Mouse (Mus musculus) forebrain, embryonic 11.5 days (tissue): ENCODE data around the gene Ostn. TPM values are rescaled to one million over a fixed set of nuclear protein-coding genes. Genes with fewer than 3 reads are reported as not detected.

Experiments
- ATAC-seq: fragments of 200-750 bp; cut with Nextera tagmentation; replicated peaks from 2 replicates; pipeline ENCODE4 v1.8.0; 2017; ENCODE audit warnings: moderate TSS enrichment; ENCODE audit not compliant: low FRiP score
- DNase-seq: peaks from one replicate; pipeline ENCODE4 v3.0.0-alpha.2; 2017; ENCODE audit warnings: low spot score
- H3K27ac ChIP-seq: fragments of 300-500 bp; sonication (generic); 2 replicates; pipeline ENCODE4 v1.5.1; 2014; ENCODE audit warnings: low read depth, low read length
- H3K27me3 ChIP-seq: fragments of 300-500 bp; sonication (generic); 2 replicates; pipeline ENCODE4 v1.6.1; 2014; ENCODE audit warnings: mild to moderate bottlenecking, low read length, mixed read lengths; ENCODE audit not compliant: control insufficient read depth, insufficient read depth
- H3K36me3 ChIP-seq: fragments of 300-500 bp; sonication (generic); 2 replicates; pipeline ENCODE4 v1.6.1; 2014; ENCODE audit warnings: mild to moderate bottlenecking, low read length, moderate library complexity, mixed read lengths; ENCODE audit not compliant: control insufficient read depth, insufficient read depth
- H3K4me1 ChIP-seq: fragments of 300-500 bp; sonication (generic); replicated peaks from 2 replicates; pipeline ENCODE4 v1.6.1; 2014; ENCODE audit warnings: low read length, mixed read lengths; ENCODE audit not compliant: control insufficient read depth, insufficient read depth
- H3K4me2 ChIP-seq: fragments of 300-500 bp; sonication (generic); 2 replicates; pipeline ENCODE4 v1.6.1; 2014; ENCODE audit warnings: low read depth, mild to moderate bottlenecking, low read length, moderate library complexity, mixed read lengths; ENCODE audit not compliant: severe bottlenecking
- H3K4me3 ChIP-seq: fragments of 300-500 bp; sonication (generic); 2 replicates; pipeline ENCODE4 v1.5.1; 2014; ENCODE audit warnings: low read depth, low read length
- H3K9ac ChIP-seq: fragments of 300-500 bp; sonication (generic); 2 replicates; pipeline ENCODE4 v1.6.1; 2014; ENCODE audit warnings: low read length
- H3K9me3 ChIP-seq: fragments of 300-500 bp; sonication (generic); 2 replicates; pipeline ENCODE4 v1.6.1; 2016; ENCODE audit warnings: low read length, mixed read lengths; ENCODE audit not compliant: control insufficient read depth
- WGBS: fragments of 180-500 bp; shearing (Covaris S2); extraction: QIAGEN DNeasy Blood & Tissue Kit; methylation state at CpG from one replicate; pipeline ENCODE4 v1.1.7; 2014; 5-methylcytosine and 5-hydroxymethylcytosine counted together
- polyA plus RNA-seq: library from polyadenylated mRNA; unstranded; fragments of >200 nt; fragmentation: Nextera tagmentation; extraction: Ambion mirVana; gene quantifications from 2 replicates; pipeline ENCODE4 v1.2.1, GENCODE M21; 2014

Gene Ostn
- polyA plus RNA-seq, 1 experiment from 2014 or later: not detected

- H3K4me2 ChIP-seq: peak overlapping the region; percentile 57
- WGBS: 28% methylated on average over 7 of the region's 7 CpGs
- H3K9me3 ChIP-seq: no peaks in the 10 kb centered on the region
- no peaks in the 10 kb centered on the region for H3K27me3 ChIP-seq
- peak overlapping the region; percentile 85 for H3K4me3 ChIP-seq
- ATAC-seq: peak; percentile 30; the same call in 1 of the 2 replicates
- no peaks in the 10 kb centered on the region for H3K36me3 ChIP-seq
- no peak for DNase-seq
- H3K9ac ChIP-seq: peak overlapping the region; percentile 98
- H3K4me1 ChIP-seq: peaks cover 5% of the 10 kb centered on the region; the same call in 1 of the 2 replicates
- peak overlapping the region; percentile 88 for H3K27ac ChIP-seq
Measured at GRCm38 (mm10) chr16:27389534-27390282, 82.4 kb downstream of the Ostn start.

DNA sequence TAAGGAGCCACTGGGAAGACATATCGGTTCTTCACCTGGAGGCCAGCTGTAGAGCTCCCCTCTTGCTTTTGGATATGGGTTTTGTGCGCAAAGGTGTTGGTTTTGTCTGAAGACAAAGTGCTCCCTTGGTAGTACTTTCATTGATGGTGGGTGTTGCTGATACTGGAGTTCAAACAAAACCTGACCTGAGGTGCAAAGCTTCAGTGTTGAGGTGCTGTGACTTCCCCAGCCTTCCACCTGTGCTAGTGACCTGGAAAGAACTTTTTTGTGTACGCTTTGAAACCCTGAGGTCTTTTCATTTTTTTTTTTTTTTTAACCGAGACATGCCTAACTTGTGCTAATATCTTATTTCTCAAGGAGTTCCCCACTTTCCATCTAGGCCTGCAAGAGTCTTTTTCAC lies 83.0 kb downstream of the Ostn start:
- H3K27ac ChIP-seq: no peak overlapping the region
- H3K36me3 ChIP-seq: no peaks in the 10 kb centered on the region
- no peaks in the 10 kb centered on the region for H3K27me3 ChIP-seq
- H3K9ac ChIP-seq: no peak overlapping the region
- H3K9me3 ChIP-seq: no peaks in the 10 kb centered on the region
- peak overlapping the region; percentile 57 for H3K4me2 ChIP-seq
- ATAC-seq (no peak), DNase-seq (no peak)
- peaks cover 5% of the 10 kb centered on the region; the same call in 1 of the 2 replicates for H3K4me1 ChIP-seq
- WGBS: 85% methylated on average over 4 of the region's 4 CpGs
- H3K4me3 ChIP-seq: peak overlapping the region; percentile 85

DNA sequence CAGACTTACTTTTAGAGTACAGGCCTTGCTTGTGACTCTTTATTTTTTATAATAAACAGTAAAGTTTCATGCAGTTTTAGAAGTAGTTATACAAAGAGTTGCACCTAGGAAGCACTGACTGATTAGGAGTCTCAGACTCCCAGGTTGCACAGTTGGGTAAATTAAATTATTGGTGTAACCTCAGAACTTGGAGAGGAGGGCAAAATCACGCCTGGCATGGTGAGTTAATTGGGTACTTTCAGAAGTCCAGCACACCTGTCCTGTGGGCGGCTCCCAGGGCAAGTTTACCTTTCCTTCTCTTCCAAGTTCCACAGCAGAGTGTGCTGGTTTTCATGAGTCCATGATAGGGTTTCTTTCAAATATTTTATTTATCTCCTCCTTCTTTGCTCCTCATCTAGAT lies 84.6 kb downstream of the Ostn start:
- WGBS: 89% methylated on average over 2 of the region's 2 CpGs
- H3K4me3 ChIP-seq: no peak overlapping the region
- no peak for DNase-seq
- ATAC-seq: no peak
- H3K27ac ChIP-seq: no peak overlapping the region
- no peak overlapping the region for H3K9ac ChIP-seq
- H3K4me1 ChIP-seq: peaks cover 5% of the 10 kb centered on the region; the same call in 1 of the 2 replicates
- no peak overlapping the region for H3K4me2 ChIP-seq
- no peaks in the 10 kb centered on the region for H3K9me3 ChIP-seq
- no peaks in the 10 kb centered on the region for H3K36me3 ChIP-seq
- H3K27me3 ChIP-seq: no peaks in the 10 kb centered on the region

DNA sequence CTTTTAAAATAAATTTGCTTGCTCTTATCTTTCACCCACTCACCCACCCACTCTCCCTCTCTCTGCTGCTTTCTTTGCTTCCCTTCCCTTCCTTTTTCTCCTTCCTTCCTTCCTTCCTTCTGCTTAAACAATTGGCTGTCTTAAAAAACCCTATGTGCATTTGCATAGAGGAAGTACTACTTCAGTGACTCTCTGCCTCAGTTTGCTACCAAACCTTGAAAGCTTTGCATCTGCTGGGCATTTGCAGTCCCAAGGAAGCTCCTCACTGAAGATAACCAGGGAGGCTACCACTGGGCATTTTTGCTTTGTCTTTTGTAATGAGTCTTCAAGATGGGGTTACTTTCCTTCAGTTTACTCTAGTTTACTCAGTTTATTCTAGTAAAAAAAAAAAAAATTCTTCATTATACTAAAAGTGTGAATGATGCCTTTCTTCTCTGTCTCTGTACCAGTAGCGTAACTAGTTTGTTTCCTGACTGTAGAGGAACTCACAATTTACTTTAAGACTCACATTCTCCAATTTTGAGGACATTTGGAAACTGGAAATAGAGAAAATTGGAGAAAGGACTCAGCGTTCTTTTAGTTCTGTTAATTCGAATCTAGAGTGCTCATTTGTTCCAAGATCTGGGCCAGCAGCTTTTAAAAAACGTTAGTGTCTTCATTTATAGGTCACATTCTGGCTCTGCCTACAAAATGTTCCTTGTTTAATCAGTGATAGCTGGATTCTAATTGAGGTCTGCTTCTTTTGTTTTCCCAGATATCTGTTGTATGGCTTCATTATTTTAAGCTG lies 88.2 kb downstream of the Ostn start:
- DNase-seq (no peak), ATAC-seq (no peak)
- Histone ChIP-seq H3K27me3 (no peaks in the 10 kb centered on the region), H3K4me2 (no peak overlapping the region), H3K4me3 (no peak overlapping the region), H3K36me3 (no peaks in the 10 kb centered on the region), H3K4me1 (no peaks in the 10 kb centered on the region), H3K27ac (no peak overlapping the region), H3K9ac (no peak overlapping the region), H3K9me3 (no peaks in the 10 kb centered on the region)
- 91% methylated on average over 4 of the region's 4 CpGs for WGBS

GRCm38 (mm10) chr16:27396951-27397350 lies 89.7 kb downstream of the Ostn start:
- WGBS: 97% methylated on average over 1 of the region's 1 CpGs

DNA sequence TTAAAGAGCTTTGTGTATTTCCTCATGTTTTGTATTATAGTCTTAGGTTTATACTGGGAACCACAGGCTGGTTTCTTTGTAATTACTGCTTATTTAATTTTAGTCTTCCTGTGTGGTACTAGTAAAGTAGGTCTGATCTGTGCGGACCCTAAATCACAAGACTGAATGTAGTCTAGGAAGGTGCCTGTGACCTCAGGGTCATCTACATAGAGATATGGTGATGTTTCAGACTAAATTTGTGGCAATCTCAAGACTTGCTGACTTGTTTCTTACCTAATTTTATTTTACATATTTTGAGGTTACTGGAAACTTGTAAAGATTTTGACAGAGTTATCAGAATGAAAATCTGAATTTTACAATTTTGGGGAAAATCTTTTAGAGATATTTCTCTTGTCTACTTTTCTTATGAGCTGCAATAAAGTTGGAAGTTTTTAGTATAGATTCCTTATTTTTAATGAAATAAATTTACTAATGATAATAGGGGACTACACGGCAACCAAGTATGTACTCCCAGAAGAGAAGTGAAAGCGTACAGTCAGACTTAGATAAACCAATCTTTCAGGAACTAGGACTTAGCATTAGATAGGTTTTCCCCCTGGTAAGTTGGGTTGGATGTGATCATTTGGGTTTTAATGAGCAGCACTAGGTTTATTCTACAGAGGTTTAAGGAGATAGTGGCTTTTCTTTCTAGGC lies 91.9 kb downstream of the Ostn start:
- 95% methylated on average over 3 of the region's 3 CpGs for WGBS
- H3K4me1 ChIP-seq: no peaks in the 10 kb centered on the region

More at GRCm38 (mm10) chr16:27396951-27397350, 89.7 kb downstream of the Ostn start:
- DNase-seq: no peak
- Histone ChIP-seq H3K4me1 (no peaks in the 10 kb centered on the region), H3K9ac (no peak overlapping the region), H3K4me2 (no peak overlapping the region), H3K4me3 (no peak overlapping the region), H3K9me3 (no peaks in the 10 kb centered on the region), H3K36me3 (no peaks in the 10 kb centered on the region), H3K27ac (no peak overlapping the region), H3K27me3 (no peaks in the 10 kb centered on the region)
- ATAC-seq: no peak

DNA sequence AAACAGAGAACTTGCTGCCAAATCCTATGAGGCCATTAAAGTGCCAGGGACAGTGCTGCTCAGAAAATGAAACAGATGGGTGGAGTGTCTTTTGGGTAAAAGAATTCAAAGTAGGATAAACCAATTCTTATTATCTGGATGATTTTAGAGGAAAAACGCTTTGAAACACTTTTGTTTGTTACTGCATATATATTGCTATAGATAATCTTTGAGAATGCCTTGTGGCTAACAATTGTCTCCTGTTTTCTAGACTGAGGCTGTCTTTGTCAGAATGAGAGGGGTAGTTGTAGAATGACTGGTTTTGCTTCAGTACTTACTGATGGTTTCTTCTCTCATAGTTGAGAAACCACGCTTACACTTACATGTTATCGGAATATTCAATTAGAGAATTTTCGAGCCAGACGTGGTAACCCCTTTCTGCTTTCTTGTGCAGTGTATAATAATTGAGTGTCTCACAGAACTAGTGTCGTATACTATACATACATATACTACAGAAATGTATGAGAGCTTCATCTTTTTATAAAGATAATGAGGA lies 92.5 kb downstream of the Ostn start:
- no peaks in the 10 kb centered on the region for H3K36me3 ChIP-seq
- H3K4me1 ChIP-seq: no peaks in the 10 kb centered on the region
- no peak overlapping the region for H3K4me2 ChIP-seq
- no peaks in the 10 kb centered on the region for H3K9me3 ChIP-seq
- ATAC-seq (no peak), DNase-seq (no peak)
- H3K27ac ChIP-seq: no peak overlapping the region
- WGBS: 94% methylated on average over 6 of the region's 6 CpGs
- H3K27me3 ChIP-seq: no peaks in the 10 kb centered on the region
- H3K9ac ChIP-seq: no peak overlapping the region
- H3K4me3 ChIP-seq: no peak overlapping the region

More for the DNA sequence above, 91.9 kb downstream of the Ostn start:
- ATAC-seq (no peak), DNase-seq (no peak)
- H3K4me2 ChIP-seq: no peak overlapping the region
- H3K36me3 ChIP-seq: no peaks in the 10 kb centered on the region
- H3K9me3 ChIP-seq: no peaks in the 10 kb centered on the region
- no peak overlapping the region for H3K27ac ChIP-seq
- no peak overlapping the region for H3K9ac ChIP-seq
- no peaks in the 10 kb centered on the region for H3K27me3 ChIP-seq
- H3K4me3 ChIP-seq: no peak overlapping the region
